Mouse (Mus musculus) CH12.LX (cell line): ENCODE measurements around the gene Atp7a.

Source experiments
- CTCF ChIP-seq, 2 experiments: IDR thresholded peaks in 1 of 2; conservative IDR thresholded peaks in 1 of 2; 2 replicates each; pipeline ENCODE4 v1.5.1; 2011 to 2012; ENCODE audit warnings: low read depth in 2 of 2, low read length in 2 of 2, improper control_type of control experiment in 1 of 2, inconsistent platforms in 1 of 2, mild to moderate bottlenecking in 1 of 2, moderate library complexity in 1 of 2
- E2F4 ChIP-seq: IDR thresholded peaks from 2 replicates; pipeline ENCODE4 v1.6.1; 2011; ENCODE audit warnings: low read depth, low read length, improper control_type of control experiment; ENCODE audit not compliant: insufficient replicate concordance
- ELF1 ChIP-seq: IDR thresholded peaks from 2 replicates; pipeline ENCODE4 v1.6.1; 2014; ENCODE audit warnings: low read depth, mild to moderate bottlenecking, inconsistent platforms, low read length, improper control_type of control experiment
- JUN ChIP-seq: IDR thresholded peaks from 2 replicates; pipeline ENCODE4 v1.6.1; 2011; ENCODE audit warnings: low read depth, mild to moderate bottlenecking, low read length, improper control_type of control experiment, moderate library complexity; ENCODE audit not compliant: insufficient read depth
- KAT2A ChIP-seq: IDR thresholded peaks from 2 replicates; pipeline ENCODE4 v1.6.1; 2012; ENCODE audit warnings: low read length, improper control_type of control experiment, inconsistent platforms; ENCODE audit not compliant: insufficient replicate concordance
- NELFE ChIP-seq: IDR thresholded peaks from 2 replicates; pipeline ENCODE4 v1.6.1; 2011; ENCODE audit warnings: low read depth, low read length, improper control_type of control experiment
- UBTF ChIP-seq: IDR thresholded peaks from 2 replicates; pipeline ENCODE4 v1.6.1; 2012; ENCODE audit warnings: low read depth, mild to moderate bottlenecking, inconsistent platforms, low read length, improper control_type of control experiment, moderate library complexity
- USF1 ChIP-seq: IDR thresholded peaks from 2 replicates; pipeline ENCODE4 v1.6.1; 2014; ENCODE audit warnings: low read depth, mild to moderate bottlenecking, inconsistent platforms, low read length, improper control_type of control experiment
- USF2 ChIP-seq: conservative IDR thresholded peaks from 2 replicates; pipeline ENCODE4 v1.6.1; 2011; ENCODE audit warnings: low read depth, low read length, improper control_type of control experiment
- ZC3H11A ChIP-seq: IDR thresholded peaks from 2 replicates; pipeline ENCODE4 v1.6.1; 2012; ENCODE audit warnings: low read depth, mild to moderate bottlenecking, inconsistent platforms, low read length, improper control_type of control experiment

- TF ChIP-seq E2F4 = no peak
- TF ChIP-seq ZC3H11A = no peak
- no peak for TF ChIP-seq CTCF (conservative IDR thresholded peaks at IDR 0.05 in 1 of 2, IDR thresholded peaks at IDR 0.05 in 1 of 2; ENCODE audit: low read depth in 2 of 2, low read length in 2 of 2)
- no peak for TF ChIP-seq KAT2A
- no peak for TF ChIP-seq JUN
- no peak for TF ChIP-seq USF1
- no peak for TF ChIP-seq USF2
- no peak for TF ChIP-seq NELFE
- TF ChIP-seq UBTF = no peak
- TF ChIP-seq ELF1 = no peak
These were observed 58.1 kb downstream of the Atp7a start for GRCm38 (mm10) chrX:106085132-106085531.
